Mouse (Mus musculus) kidney, embryonic 16.5 days (tissue): Measurements from ENCODE around the gene Igsf10. TPM values are rescaled to one million over a fixed set of nuclear protein-coding genes. Genes with fewer than 3 reads are reported as not detected.

Experiments used
- ATAC-seq: fragments of 200-750 bp; cut with Nextera tagmentation; 2 replicates; pipeline ENCODE4 v1.8.0; 2017; ENCODE audit warnings: moderate TSS enrichment; ENCODE audit not compliant: low FRiP score, low TSS enrichment
- H3K27ac ChIP-seq: fragments of 300-500 bp; sonication (generic); 2 replicates; pipeline ENCODE4 v1.5.1; 2014; ENCODE audit warnings: low read length
- H3K27me3 ChIP-seq: fragments of 300-500 bp; sonication (generic); 2 replicates; pipeline ENCODE4 v1.6.1; 2014; ENCODE audit warnings: low read length, control low read depth, mixed read lengths; ENCODE audit not compliant: insufficient read depth
- H3K36me3 ChIP-seq: fragments of 300-500 bp; sonication (generic); 2 replicates; pipeline ENCODE4 v1.6.1; 2014; ENCODE audit warnings: low read length, control low read depth, mixed read lengths; ENCODE audit not compliant: insufficient read depth
- H3K4me1 ChIP-seq: fragments of 300-500 bp; sonication (generic); 2 replicates; pipeline ENCODE4 v1.6.1; 2014; ENCODE audit warnings: low read length, control low read depth, mixed read lengths; ENCODE audit not compliant: insufficient read depth
- H3K4me2 ChIP-seq: fragments of 300-500 bp; sonication (generic); replicated peaks from 2 replicates; pipeline ENCODE4 v1.6.1; 2014; ENCODE audit warnings: low read depth, low read length
- H3K4me3 ChIP-seq: fragments of 300-500 bp; sonication (generic); 2 replicates; pipeline ENCODE4 v1.5.1; 2014; ENCODE audit warnings: mild to moderate bottlenecking, low read length
- H3K9ac ChIP-seq: fragments of 300-500 bp; sonication (generic); replicated peaks from 2 replicates; pipeline ENCODE4 v1.6.1; 2014; ENCODE audit warnings: low read length
- H3K9me3 ChIP-seq: fragments of 300-500 bp; sonication (generic); 2 replicates; pipeline ENCODE4 v1.6.1; 2016; ENCODE audit warnings: low read length, control low read depth
- WGBS: fragments of 180-500 bp; shearing (Covaris S2); extraction: QIAGEN DNeasy Blood & Tissue Kit; methylation state at CpG from one replicate; pipeline ENCODE4 v1.1.7; 2014; 5-methylcytosine and 5-hydroxymethylcytosine counted together
- polyA plus RNA-seq: library from polyadenylated mRNA; unstranded; fragments of >200 nt; fragmentation: Nextera tagmentation; extraction: Ambion mirVana; gene quantifications from 2 replicates; pipeline ENCODE4 v1.2.1, GENCODE M21; 2015

Gene Igsf10
- polyA plus RNA-seq, 1 experiment from 2014 or later: 2.7 TPM

DNA sequence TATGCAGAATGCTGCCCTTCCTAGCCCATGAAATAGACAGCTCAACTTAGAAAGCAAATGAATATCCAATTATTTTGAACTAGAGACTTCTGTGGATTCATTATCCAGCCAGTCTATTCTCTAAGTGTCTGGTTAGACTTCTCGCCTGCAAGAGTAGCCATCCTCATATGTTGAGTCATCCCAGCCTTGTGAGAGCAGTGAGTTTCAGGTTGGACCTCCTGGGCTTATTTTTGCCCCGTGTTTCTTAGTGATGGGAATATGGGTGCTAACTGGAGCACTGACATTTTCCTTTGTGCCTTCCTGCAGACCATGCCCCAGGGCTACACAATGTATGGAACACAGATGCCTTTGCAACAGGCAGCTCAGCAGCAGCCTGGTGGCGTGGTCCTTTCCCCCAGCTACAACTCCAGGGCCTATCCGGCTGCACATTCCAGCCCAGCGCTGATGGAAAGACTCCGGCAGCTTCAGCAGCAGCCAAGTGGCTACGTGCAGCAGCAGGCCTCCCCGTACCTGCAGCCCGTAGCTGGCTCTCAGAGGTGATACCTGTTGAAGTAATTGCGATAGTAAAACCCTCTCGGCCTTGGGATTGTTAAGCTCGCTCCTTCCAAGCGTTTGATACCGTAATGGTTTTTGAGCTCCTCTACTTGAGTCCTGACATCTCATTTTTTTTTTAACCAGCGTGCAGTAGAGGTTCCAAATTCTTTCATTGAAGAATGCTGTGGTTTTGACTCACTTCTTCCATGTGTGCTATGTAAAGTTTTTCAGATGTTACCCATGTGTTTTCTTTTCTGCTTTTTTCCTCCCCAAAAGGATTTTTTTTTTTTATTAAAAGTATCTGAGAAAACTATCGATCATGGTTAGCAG, 48.3 kb downstream of the Igsf10 start:
- Histone ChIP-seq H3K4me2 (no peak overlapping the region), H3K9me3 (no peaks in the 10 kb centered on the region), H3K36me3 (no peaks in the 10 kb centered on the region), H3K4me3 (no peak overlapping the region), H3K27me3 (no peaks in the 10 kb centered on the region), H3K4me1 (no peaks in the 10 kb centered on the region), H3K9ac (no peak overlapping the region), H3K27ac (no peak overlapping the region)
- ATAC-seq: no peak
- 86% methylated on average over 16 of the region's 16 CpGs for WGBS

DNA sequence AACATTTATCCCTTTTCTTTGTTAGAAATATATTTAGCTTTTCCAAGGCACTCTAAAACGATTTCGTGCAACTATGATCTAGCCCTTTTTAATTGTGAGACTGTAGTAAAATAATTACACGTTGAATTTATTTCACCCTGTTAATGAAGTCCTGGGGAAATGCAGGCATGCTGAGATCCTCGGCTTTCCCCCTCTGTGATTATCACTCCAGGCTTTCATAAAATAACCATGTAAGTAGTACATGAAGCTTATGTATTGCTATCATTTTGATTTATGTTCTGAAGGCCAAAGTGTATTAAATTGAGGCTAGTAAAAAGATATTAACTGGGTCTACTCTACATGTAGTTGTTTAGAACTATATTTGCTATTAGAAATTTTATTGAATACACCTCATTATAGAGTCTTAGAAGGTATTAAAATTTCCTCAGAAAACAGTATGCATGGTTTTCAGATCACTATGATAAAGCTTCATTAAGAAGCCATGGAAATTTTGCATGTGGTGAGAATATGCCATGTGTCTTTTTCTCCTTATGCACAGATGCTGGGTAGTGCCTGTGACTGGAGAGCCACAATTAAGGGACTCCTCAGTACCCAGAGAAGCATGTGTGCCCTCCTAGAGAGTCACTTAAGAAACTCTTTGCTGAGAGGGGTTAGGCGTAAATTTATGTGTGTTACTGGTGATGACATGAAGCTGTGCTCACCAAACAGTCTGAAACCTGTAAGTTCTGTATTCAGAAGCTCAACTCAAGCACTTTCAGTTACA, 50.6 kb downstream of the Igsf10 start:
- Histone ChIP-seq H3K27me3 (no peaks in the 10 kb centered on the region), H3K36me3 (no peaks in the 10 kb centered on the region), H3K9ac (no peak overlapping the region), H3K4me2 (no peak overlapping the region), H3K4me1 (no peaks in the 10 kb centered on the region), H3K27ac (no peak overlapping the region), H3K4me3 (no peak overlapping the region), H3K9me3 (no peaks in the 10 kb centered on the region)
- WGBS: 83% methylated on average over 5 of the region's 5 CpGs
- no peak for ATAC-seq

DNA sequence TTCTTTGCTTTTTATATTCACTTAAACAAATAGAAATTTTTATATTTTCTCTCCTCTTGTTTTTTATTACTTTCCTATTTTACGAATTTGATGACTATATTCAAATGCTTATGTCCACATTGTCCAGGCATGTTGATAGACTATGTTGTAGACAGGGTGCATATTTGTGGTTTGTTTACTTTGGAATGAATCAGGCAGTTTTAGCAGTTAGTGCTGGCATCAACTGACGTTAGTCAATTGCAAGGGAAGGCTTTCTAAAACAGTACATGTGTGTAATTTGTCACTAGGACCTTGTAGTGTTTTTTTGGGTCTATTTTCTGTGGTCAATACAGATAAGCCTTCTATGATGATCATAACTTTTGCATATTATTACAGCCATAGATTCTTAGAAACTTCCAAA, 53.6 kb downstream of the Igsf10 start:
- WGBS: 41% methylated on average over 2 of the region's 2 CpGs
- Histone ChIP-seq H3K36me3 (no peaks in the 10 kb centered on the region), H3K4me1 (no peaks in the 10 kb centered on the region), H3K9me3 (no peaks in the 10 kb centered on the region), H3K4me3 (no peak overlapping the region), H3K9ac (no peak overlapping the region), H3K27ac (no peak overlapping the region), H3K4me2 (no peak overlapping the region), H3K27me3 (no peaks in the 10 kb centered on the region)
- ATAC-seq: no peak

DNA sequence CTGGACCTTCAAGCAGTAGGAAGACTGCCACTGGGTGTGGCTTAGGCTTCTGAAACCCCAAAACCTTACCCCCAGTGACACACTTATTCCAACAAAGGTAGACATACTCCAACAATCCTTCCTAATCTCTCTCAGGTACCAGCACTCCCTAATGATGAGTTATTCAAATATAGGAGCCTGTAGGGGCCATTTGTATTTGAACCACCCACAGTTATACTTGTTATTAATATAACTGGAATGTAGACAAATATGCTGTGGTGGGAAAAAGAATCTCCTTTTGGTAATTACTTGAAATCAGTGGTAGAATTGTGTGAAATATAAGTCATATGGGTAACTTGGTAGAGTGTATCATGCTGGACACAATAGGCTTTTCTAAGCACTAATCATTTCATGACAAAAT, 65.6 kb downstream of the Igsf10 start:
- H3K27me3 ChIP-seq: no peaks in the 10 kb centered on the region
- no peak overlapping the region for H3K4me3 ChIP-seq
- no peak overlapping the region for H3K9ac ChIP-seq
- H3K36me3 ChIP-seq: no peaks in the 10 kb centered on the region
- no peak overlapping the region for H3K4me2 ChIP-seq
- H3K27ac ChIP-seq: no peak overlapping the region
- ATAC-seq: no peak
- no peaks in the 10 kb centered on the region for H3K4me1 ChIP-seq
- H3K9me3 ChIP-seq: no peaks in the 10 kb centered on the region

DNA sequence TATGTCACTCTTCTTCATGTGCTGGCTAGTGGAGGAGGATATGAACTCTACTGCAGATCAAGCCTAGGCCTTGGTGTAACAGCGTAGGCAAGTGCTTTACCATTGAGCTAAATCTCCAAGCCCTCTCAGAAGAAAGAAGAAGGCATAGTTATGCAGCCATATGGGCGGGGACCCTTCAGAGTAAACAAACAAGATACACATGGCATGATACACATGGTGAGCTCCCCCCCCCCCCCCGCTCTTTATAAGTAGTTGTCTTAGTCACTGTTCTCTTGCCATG, 66.0 kb downstream of the Igsf10 start:
- no peak overlapping the region for H3K9ac ChIP-seq
- H3K27ac ChIP-seq: no peak overlapping the region
- H3K4me2 ChIP-seq: no peak overlapping the region
- no peaks in the 10 kb centered on the region for H3K36me3 ChIP-seq
- no peaks in the 10 kb centered on the region for H3K9me3 ChIP-seq
- no peaks in the 10 kb centered on the region for H3K27me3 ChIP-seq
- WGBS: 78% methylated on average over 3 of the region's 3 CpGs
- no peak for ATAC-seq
- no peaks in the 10 kb centered on the region for H3K4me1 ChIP-seq
- H3K4me3 ChIP-seq: no peak overlapping the region

DNA sequence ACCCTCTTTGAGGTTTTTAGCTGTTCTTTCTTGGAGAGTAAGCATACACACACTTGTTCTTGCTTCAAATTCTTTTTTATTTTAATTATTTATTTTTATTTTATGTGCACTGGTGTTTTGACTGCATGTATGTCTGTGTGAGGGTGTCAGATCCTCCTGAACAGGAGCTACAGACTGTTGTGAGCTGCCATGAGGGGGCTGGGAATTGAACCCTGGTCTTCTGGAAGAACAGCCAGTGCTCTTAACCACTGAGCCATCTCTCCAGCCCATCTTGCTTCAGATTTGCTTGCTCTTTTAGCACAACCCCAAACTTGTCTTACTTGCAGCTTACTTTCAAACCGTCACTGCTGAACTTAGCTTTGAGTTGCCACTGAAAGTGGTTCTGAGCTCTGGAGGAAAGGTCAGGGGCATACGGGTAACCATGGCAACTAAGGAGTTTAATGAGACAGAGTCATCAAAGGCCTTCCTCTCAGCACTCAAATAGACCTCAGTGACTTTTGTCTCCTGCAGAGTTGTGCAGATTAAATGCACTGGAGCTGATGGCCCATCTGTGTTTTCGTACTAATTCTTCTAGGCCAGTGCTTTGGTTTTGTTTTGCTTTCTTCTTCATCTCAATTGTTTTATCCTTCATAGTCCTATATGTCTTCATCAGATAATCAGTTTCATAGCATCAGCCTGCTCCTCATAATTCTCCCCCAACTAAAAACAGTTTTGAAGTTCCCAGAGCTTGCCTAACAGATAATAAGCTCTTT, 66.5 kb downstream of the Igsf10 start:
- Histone ChIP-seq H3K36me3 (no peaks in the 10 kb centered on the region), H3K27ac (no peak overlapping the region), H3K4me1 (no peaks in the 10 kb centered on the region), H3K4me2 (no peak overlapping the region), H3K9me3 (no peaks in the 10 kb centered on the region), H3K9ac (no peak overlapping the region), H3K4me3 (no peak overlapping the region), H3K27me3 (no peaks in the 10 kb centered on the region)
- no peak for ATAC-seq
- WGBS: 28% methylated on average over 3 of the region's 3 CpGs

DNA sequence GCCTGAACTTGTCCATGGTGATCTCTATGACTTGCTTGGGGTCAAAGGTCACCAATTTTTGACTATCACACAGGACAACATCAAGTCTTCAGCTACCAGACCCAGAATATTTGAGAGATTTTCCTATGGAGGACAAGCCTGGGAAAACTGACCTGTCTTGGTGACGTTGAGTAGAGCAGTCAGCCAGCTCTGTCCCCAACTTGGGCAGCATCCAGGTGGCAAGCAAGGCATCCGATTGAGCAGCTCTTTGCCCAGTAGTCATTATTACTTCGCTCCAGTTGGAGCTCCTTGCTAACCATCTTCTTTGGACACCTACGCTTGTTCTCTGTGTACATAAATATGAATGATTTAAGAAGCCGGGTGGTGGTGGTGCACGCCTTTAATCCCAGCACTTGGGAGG, 73.4 kb downstream of the Igsf10 start:
- no peak overlapping the region for H3K4me2 ChIP-seq
- no peaks in the 10 kb centered on the region for H3K9me3 ChIP-seq
- no peak overlapping the region for H3K9ac ChIP-seq
- WGBS: 88% methylated on average over 6 of the region's 6 CpGs
- H3K27me3 ChIP-seq: no peaks in the 10 kb centered on the region
- H3K27ac ChIP-seq: no peak overlapping the region; the same call in 1 of the 2 replicates
- no peak overlapping the region for H3K4me3 ChIP-seq
- H3K4me1 ChIP-seq: no peaks in the 10 kb centered on the region
- ATAC-seq: no peak
- H3K36me3 ChIP-seq: no peaks in the 10 kb centered on the region

Other genes starting within 250 kb of the Igsf10 start
- 0.67 and 0.80 TPM in 2 replicates for gene Gpr171, start 242.6 kb downstream of the Igsf10 start, polyA plus RNA-seq
- gene P2ry14, start 190.8 kb downstream of the Igsf10 start, polyA plus RNA-seq: 3.8 and 5.0 TPM in 2 replicates
- 0.24 TPM in 1 of 2 replicates, not detected in the other for gene Gpr87, start 149.3 kb downstream of the Igsf10 start, polyA plus RNA-seq
- 0.69 and 0.72 TPM in 2 replicates for gene P2ry13, start 133.5 kb downstream of the Igsf10 start, polyA plus RNA-seq
- 0.62 and 1.1 TPM in 2 replicates for gene P2ry12, start 81.5 kb downstream of the Igsf10 start, polyA plus RNA-seq